Mouse (Mus musculus) neural tube, embryonic 10.5 days (tissue): ENCODE measurements around the gene 0610012G03Rik.
A peak's percentile ranks its signal among the peaks of the same experiment; 100 is the strongest.
"Not testable (repeated sequence)": the region's sequence is repeated elsewhere in the genome, so short reads cannot be mapped to it uniquely, and the experiment has no call there.

ENCODE experiments used
- DNase-seq: peaks from one replicate; pipeline ENCODE4 v3.0.0-alpha.2; 2017; ENCODE audit warnings: low spot score; ENCODE audit errors: extremely low spot score

Gene 0610012G03Rik

GRCm38 (mm10) chr16:31948345-31948774 lies at the start of gene 0610012G03Rik, which contains the start of gene Ncbp2:
Gene 0610012G03Rik, minus strand, starts transcription at chr16:31948494.
Gene Ncbp2, plus strand, starts transcription at chr16:31948513.
- DNase-seq = peak; percentile 98

- DNase-seq = no peak
These were observed 48.1 kb upstream of the 0610012G03Rik start for GRCm38 (mm10) chr16:31996371-31996770.

GRCm38 (mm10) chr16:31993946-31994345 lies 45.7 kb upstream of the 0610012G03Rik start:
- DNase-seq = no peak

- DNase-seq = no peak
These were observed 44.9 kb upstream of the 0610012G03Rik start for GRCm38 (mm10) chr16:31993195-31993594.

- DNase-seq = no peak
These were observed 43.7 kb upstream of the 0610012G03Rik start for GRCm38 (mm10) chr16:31992039-31992438.

- DNase-seq = no peak
These were observed 32.7 kb upstream of the 0610012G03Rik start for GRCm38 (mm10) chr16:31980946-31981345.

- DNase-seq = no peak
These were observed 31.2 kb upstream of the 0610012G03Rik start for GRCm38 (mm10) chr16:31979501-31979900.

- DNase-seq = no peak
These were observed 27.0 kb upstream of the 0610012G03Rik start for GRCm38 (mm10) chr16:31975258-31975657.

GRCm38 (mm10) chr16:31963224-31963623 lies 14.9 kb upstream of the 0610012G03Rik start:
- no peak for DNase-seq

GRCm38 (mm10) chr16:31947901-31948316 lies 385 bp downstream of the 0610012G03Rik start:
- DNase-seq = no peak

GRCm38 (mm10) chr16:31947333-31947732 lies 961 bp downstream of the 0610012G03Rik start:
- no peak for DNase-seq

- DNase-seq = not testable (repeated sequence)
These were observed 2.3 kb downstream of the 0610012G03Rik start for GRCm38 (mm10) chr16:31945986-31946385.

GRCm38 (mm10) chr16:31945372-31945771 lies 2.9 kb downstream of the 0610012G03Rik start:
- DNase-seq = no peak

- DNase-seq = no peak
These were observed 3.5 kb downstream of the 0610012G03Rik start for GRCm38 (mm10) chr16:31944698-31945255.

GRCm38 (mm10) chr16:31943980-31944379 lies 4.3 kb downstream of the 0610012G03Rik start:
- DNase-seq = peak; percentile 78

GRCm38 (mm10) chr16:31940586-31940985 lies 7.7 kb downstream of the 0610012G03Rik start:
- DNase-seq = no peak

GRCm38 (mm10) chr16:31938856-31939255 lies 9.4 kb downstream of the 0610012G03Rik start:
- no peak for DNase-seq

- no peak for DNase-seq
These were observed 11.7 kb downstream of the 0610012G03Rik start for GRCm38 (mm10) chr16:31936568-31936967.

- peak; percentile 51 for DNase-seq
These were observed 13.0 kb downstream of the 0610012G03Rik start for GRCm38 (mm10) chr16:31935091-31935979.

GRCm38 (mm10) chr16:31934550-31935010 lies 13.7 kb downstream of the 0610012G03Rik start:
- DNase-seq = peak; percentile 47

GRCm38 (mm10) chr16:31933751-31934549 lies 14.3 kb downstream of the 0610012G03Rik start, which contains the start of gene Pigz:
Gene Pigz, plus strand, starts transcription at chr16:31933851.
- peak; percentile 67 for DNase-seq
